Mouse (Mus musculus): ENCODE data around the gene Spem2. TPM values are rescaled to one million over a fixed set of nuclear protein-coding genes. Genes with fewer than 3 reads are reported as not detected.
"Not testable (repeated sequence)": the region's sequence is repeated elsewhere in the genome, so short reads cannot be mapped to it uniquely, and the experiment has no call there.

Spem2 gene
- polyA plus RNA-seq (2015; fragmentation: Nextera tagmentation; extraction: Ambion mirVana): 0.10 TPM in 1 of 2 replicates, not detected in the other

- Histone ChIP-seq H3K4me1 (replicated peaks) (no peaks in the 10 kb centered on the region), H3K27me3 (0 out of 2 replicates have a peak, but pooled peaks cover 3% of the 10 kb centered on the region), H3K36me3 (no peaks in the 10 kb centered on the region; the same call in 1 of the 2 replicates), H3K27ac (no peak within 1 kb of the TSS), H3K9me3 (no peaks in the 10 kb centered on the region), H3K9ac (no peak within 1 kb of the TSS), H3K4me3 (no peak within 1 kb of the TSS), H3K4me2 (no peak within 1 kb of the TSS)
- no peak for ATAC-seq (ENCODE audit: low FRiP score)
- 88% methylated on average over 2 of the region's 2 CpGs for WGBS
Measured at GRCm38 (mm10) chr11:69818365-69818764, at the start of gene Spem2. Gene Spem2, minus strand, starts transcription at chr11:69818465.

DNA sequence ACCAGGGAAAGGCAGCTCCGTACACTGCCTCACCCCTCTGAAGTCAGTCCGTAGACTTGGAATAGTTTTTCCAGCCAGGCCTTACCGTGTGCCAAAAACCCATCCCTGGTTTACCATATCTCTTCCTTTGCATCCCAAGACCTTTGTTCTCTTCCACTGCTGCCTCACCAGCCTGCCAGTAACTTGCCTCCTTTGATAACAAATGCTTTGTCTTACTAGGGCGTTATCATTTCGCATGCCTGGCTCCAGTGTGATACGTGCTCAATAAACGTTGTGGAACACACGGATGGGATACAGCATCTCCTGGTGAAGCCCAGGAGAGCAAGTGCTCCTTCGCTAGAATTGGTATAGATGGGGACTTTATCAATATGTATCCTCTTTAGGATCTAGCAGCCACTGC lies 49.1 kb upstream of the Spem2 start:
- H3K27ac ChIP-seq: no peak overlapping the region
- ATAC-seq (ENCODE audit: low FRiP score): no peak
- H3K36me3 ChIP-seq: no peaks in the 10 kb centered on the region
- no peaks in the 10 kb centered on the region; the same call in 1 of the 2 replicates for H3K27me3 ChIP-seq
- no peaks in the 10 kb centered on the region for H3K4me1 ChIP-seq (replicated peaks)
- H3K4me2 ChIP-seq: no peak overlapping the region
- 73% methylated on average over 9 of the region's 9 CpGs for WGBS
- no peak overlapping the region for H3K4me3 ChIP-seq
- H3K9me3 ChIP-seq: no peaks in the 10 kb centered on the region
- 0 out of 2 replicates have a peak overlapping the region, but pooled peaks have one; percentile 39 for H3K9ac ChIP-seq

- 79% methylated on average over 9 of the region's 9 CpGs for WGBS
Measured at GRCm38 (mm10) chr11:69865561-69865960, 47.3 kb upstream of the Spem2 start.

DNA sequence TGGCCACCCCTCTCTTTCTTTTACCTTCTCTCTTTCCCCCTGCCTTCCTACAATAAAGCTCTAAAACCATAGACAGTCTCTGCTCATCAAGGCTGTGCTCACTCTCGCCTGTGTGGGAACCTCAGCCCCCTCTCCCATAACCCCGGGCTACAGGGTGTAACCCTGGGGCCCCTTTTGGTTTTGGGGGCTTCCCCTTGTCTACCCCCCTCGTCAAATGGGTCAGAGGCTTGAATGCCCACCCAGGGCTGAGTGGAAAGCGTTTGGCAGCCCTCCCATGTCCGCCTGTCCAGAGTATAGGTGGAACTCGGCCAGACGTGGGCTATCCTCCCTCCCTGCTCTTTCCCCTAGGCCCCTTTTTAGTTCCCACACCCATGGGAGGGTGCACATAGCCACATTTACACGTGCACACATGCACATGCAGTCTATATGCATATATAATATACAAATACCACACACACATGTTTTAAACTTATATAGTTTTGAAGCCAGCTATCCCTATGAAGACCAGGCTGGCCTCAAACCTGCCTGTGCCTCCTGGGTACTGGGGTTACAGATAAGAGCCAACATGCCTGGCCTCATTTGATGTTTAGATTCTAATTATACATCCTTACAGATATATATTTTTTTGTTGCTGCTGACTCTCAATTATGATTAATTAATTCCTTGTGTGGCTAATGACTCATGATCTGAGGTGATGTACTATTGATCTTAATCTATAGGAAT lies 46.0 kb upstream of the Spem2 start:
- Histone ChIP-seq H3K9ac (no peak overlapping the region), H3K4me3 (no peak overlapping the region), H3K27me3 (peaks cover 6% of the 10 kb centered on the region), H3K27ac (no peak overlapping the region), H3K9me3 (no peaks in the 10 kb centered on the region), H3K4me2 (no peak overlapping the region), H3K36me3 (no peaks in the 10 kb centered on the region), H3K4me1 (replicated peaks) (no peaks in the 10 kb centered on the region)
- 56% methylated on average over 8 of the region's 8 CpGs for WGBS
- no peak for ATAC-seq (ENCODE audit: low FRiP score)

More at GRCm38 (mm10) chr11:69865561-69865960, 47.3 kb upstream of the Spem2 start:
- Histone ChIP-seq H3K4me3 (no peak overlapping the region), H3K27me3 (no peaks in the 10 kb centered on the region; the same call in 1 of the 2 replicates), H3K9ac (no peak overlapping the region; the same call in 1 of the 2 replicates), H3K27ac (no peak overlapping the region), H3K36me3 (no peaks in the 10 kb centered on the region), H3K9me3 (no peaks in the 10 kb centered on the region), H3K4me2 (no peak overlapping the region), H3K4me1 (replicated peaks) (no peaks in the 10 kb centered on the region)
- no peak for ATAC-seq (ENCODE audit: low FRiP score)

DNA sequence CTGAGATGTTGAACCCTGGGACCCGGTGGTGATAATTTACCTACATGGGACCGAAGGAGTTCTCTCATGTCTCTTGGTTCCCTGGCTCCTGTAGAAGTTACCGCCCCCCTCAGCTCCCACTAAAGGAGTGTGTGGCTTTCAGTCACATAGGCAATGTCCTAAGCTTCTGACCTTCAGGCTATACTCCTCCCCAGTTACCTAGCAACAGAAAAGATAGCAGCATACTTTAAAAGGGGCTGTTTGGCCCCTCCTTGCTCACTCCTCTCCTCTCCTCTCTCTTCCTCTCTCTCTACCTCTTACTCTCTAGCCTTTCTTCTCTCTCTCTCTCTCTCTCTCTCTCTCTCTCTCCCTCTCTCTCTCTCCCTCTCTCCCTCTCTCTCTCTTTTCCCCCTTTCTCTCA lies 45.5 kb upstream of the Spem2 start:
- WGBS: 83% methylated on average over 3 of the region's 3 CpGs

DNA sequence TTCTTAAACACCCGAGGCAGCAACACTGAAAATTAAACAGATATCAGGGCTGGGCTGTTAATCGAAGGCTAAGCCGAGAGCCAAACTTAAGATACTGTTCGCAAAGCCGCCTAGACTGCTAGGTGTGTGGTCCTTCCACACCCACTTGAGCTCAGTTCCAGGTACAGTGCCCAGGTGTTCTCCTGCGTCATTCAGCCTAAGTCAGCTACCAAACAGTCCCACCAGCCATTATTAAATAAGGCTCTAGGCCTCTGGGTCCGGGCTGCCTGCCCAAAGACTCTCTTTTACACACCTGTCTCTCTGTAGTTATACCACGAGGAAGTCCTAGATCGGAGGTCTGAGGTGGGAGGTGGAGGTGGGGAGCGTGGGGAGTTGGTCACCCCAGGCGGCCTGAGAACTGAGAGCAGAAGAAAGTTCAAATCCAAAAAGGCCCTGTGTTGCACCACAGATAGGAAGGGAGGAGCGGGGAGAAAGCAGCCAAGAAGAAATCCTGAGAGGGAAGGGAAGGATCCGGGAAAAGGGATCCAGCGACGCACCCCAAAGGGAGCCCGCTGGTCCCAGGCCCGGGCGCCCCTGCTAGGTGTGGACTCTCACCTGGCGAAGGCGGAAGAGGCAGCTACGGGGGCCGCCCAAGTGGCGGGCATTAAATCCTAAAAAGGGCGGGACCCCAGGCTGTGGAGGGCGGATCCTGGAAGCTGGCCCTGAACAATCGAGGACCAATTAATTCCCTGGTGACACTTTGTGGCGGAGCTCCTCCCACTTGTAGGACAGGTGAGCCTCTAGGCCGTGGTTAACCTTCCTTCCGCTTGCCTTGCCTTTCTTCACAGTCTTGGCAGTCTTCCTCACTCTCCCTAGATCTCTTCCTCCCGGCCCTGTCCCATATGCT lies 40.1 kb upstream of the Spem2 start, which contains the start of gene Tnk1:
Gene Tnk1, minus strand, starts transcription at position 618 of the 886 bp plus-strand sequence.
- Histone ChIP-seq H3K27me3 (peaks cover 35% of the 10 kb centered on the region), H3K9ac (no peak within 1 kb of the TSS), H3K4me3 (no peak within 1 kb of the TSS), H3K27ac (no peak within 1 kb of the TSS), H3K4me2 (no peak within 1 kb of the TSS), H3K9me3 (no peaks in the 10 kb centered on the region), H3K4me1 (replicated peaks) (peaks cover 6% of the 10 kb centered on the region; the same call in 1 of the 2 replicates), H3K36me3 (no peaks in the 10 kb centered on the region)
- no peak for ATAC-seq (ENCODE audit: low FRiP score)
- 23% methylated on average over 30 of the region's 30 CpGs for WGBS

More for the DNA sequence above, 45.5 kb upstream of the Spem2 start:
- not testable (repeated sequence) for H3K4me1 ChIP-seq (replicated peaks); H3K4me2 ChIP-seq; ATAC-seq (ENCODE audit: low FRiP score); H3K9me3 ChIP-seq; H3K27ac ChIP-seq; H3K36me3 ChIP-seq; H3K9ac ChIP-seq; H3K4me3 ChIP-seq
- peaks cover 12% of the 10 kb centered on the region for H3K27me3 ChIP-seq

- Histone ChIP-seq H3K27ac (no peak overlapping the region), H3K9ac (no peak overlapping the region), H3K27me3 (peaks cover 35% of the 10 kb centered on the region), H3K4me1 (replicated peaks) (peaks cover 7% of the 10 kb centered on the region), H3K4me3 (no peak overlapping the region), H3K9me3 (no peaks in the 10 kb centered on the region), H3K36me3 (peaks cover 25% of the 10 kb centered on the region), H3K4me2 (no peak overlapping the region)
- ATAC-seq (ENCODE audit: low FRiP score): no peak
- WGBS: 17% methylated on average over 16 of the region's 16 CpGs
Measured at GRCm38 (mm10) chr11:69855347-69855746, 37.1 kb upstream of the Spem2 start.

DNA sequence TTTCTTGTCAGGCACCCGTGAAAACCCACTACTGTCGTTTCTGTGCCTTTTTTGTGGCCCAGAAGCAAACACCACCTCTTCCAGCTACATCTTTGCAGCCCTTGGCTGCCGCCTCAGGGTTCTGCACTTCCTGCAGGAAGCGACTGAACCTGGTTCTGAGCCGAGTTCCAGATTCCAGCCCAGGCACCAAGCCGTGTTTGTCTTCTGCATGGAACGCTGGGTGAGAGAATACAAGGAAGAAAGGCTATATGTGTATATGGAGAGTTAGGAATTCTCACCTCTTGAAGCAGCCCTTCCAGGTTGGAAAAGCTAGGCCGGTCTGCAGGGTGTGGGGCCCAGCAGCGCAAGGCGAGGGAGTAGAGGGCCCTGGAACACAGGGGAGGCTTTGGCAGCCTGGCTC lies 36.4 kb upstream of the Spem2 start:
- no peak overlapping the region; the same call in 1 of the 2 replicates for H3K27ac ChIP-seq
- peaks cover 32% of the 10 kb centered on the region for H3K36me3 ChIP-seq
- H3K4me1 ChIP-seq (replicated peaks): peaks cover 14% of the 10 kb centered on the region
- 88% methylated on average over 10 of the region's 10 CpGs for WGBS
- no peak overlapping the region for H3K4me2 ChIP-seq
- no peak for ATAC-seq (ENCODE audit: low FRiP score)
- H3K27me3 ChIP-seq: peaks cover 32% of the 10 kb centered on the region
- H3K9me3 ChIP-seq: no peaks in the 10 kb centered on the region
- no peak overlapping the region for H3K9ac ChIP-seq
- no peak overlapping the region for H3K4me3 ChIP-seq

DNA sequence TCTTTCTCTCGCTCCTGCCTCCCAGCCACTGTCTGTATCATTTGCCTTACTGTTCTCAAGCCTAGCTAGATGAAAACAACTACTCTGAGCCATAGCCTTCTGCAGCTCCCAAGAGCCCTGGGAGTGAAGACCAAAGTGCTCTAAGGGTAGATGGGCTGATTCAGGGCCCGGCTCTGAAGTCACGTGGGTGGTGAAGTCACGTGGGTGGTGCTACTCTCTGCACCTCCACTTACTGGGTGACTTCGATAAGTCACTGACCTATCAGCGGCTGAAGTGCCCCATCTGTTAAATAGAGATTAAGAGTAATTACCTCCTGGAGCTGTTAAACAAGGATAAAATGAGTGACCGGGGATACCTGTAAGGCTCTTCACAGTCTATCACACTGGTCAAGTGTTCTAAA lies 35.7 kb upstream of the Spem2 start:
- H3K27ac ChIP-seq: no peak overlapping the region
- H3K4me3 ChIP-seq: no peak overlapping the region
- H3K9me3 ChIP-seq: no peaks in the 10 kb centered on the region

DNA sequence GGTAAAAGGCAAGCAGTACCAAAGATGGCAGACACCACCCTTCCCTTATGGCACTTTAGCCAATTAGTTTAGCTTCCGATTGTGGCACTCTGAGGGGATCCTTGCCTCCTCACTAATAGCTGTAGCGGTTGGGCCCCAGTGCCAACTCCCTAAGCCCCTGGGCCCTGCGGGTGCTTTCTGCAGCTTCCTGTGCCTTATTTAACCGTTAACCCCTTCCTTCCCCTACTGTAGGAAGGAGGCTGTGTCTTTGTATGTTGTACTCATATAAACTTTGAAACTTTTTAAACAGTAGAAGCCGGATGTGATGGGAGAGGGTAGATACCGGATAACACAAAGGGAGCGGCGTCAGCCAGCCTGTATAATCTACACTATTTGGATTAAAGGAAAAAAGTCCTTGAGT lies 32.5 kb upstream of the Spem2 start:
- no peak overlapping the region for H3K4me2 ChIP-seq
- H3K9ac ChIP-seq: no peak overlapping the region
- no peaks in the 10 kb centered on the region for H3K9me3 ChIP-seq
- peaks cover 49% of the 10 kb centered on the region for H3K36me3 ChIP-seq
- no peaks in the 10 kb centered on the region for H3K27me3 ChIP-seq
- peaks cover 43% of the 10 kb centered on the region for H3K4me1 ChIP-seq (replicated peaks)
- H3K27ac ChIP-seq: no peak overlapping the region
- no peak overlapping the region for H3K4me3 ChIP-seq
- WGBS: 79% methylated on average over 8 of the region's 8 CpGs
- no peak for ATAC-seq (ENCODE audit: low FRiP score)

More for the DNA sequence above, 35.7 kb upstream of the Spem2 start:
- no peak for ATAC-seq (ENCODE audit: low FRiP score)
- no peak overlapping the region for H3K9ac ChIP-seq
- WGBS: 78% methylated on average over 7 of the region's 7 CpGs
- peaks cover 39% of the 10 kb centered on the region for H3K36me3 ChIP-seq
- H3K4me1 ChIP-seq (replicated peaks): peaks cover 18% of the 10 kb centered on the region
- H3K27me3 ChIP-seq: peaks cover 26% of the 10 kb centered on the region
- no peak overlapping the region for H3K4me2 ChIP-seq

GRCm38 (mm10) chr11:69849884-69850283 lies 31.6 kb upstream of the Spem2 start:
- no peak overlapping the region for H3K27ac ChIP-seq
- H3K4me3 ChIP-seq: no peak overlapping the region
- no peaks in the 10 kb centered on the region for H3K9me3 ChIP-seq
- no peak for ATAC-seq (ENCODE audit: low FRiP score)
- no peak overlapping the region for H3K4me2 ChIP-seq
- no peak overlapping the region for H3K9ac ChIP-seq
- no peaks in the 10 kb centered on the region for H3K27me3 ChIP-seq
- WGBS: 95% methylated on average over 15 of the region's 15 CpGs
- peaks cover 49% of the 10 kb centered on the region for H3K36me3 ChIP-seq
- peaks cover 45% of the 10 kb centered on the region for H3K4me1 ChIP-seq (replicated peaks)

DNA sequence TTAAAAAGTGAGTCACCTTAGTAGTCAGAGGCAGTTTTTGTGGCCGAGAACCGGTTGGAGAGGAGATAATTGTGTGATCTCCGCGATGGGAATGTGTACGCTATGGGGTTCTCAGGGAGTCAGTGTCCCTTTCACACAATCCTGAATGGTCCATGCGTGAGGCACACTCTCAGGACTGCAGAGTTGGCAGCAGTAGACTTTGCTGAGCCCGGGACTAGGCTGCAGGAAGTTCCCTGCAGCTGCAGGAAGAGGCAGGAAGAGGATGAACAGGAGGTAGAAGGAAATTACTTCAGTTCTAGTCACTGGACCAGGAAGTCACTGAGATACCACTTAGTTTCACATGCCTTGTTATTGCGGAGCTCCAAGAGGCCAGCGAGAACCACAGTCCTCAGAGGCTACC lies 30.9 kb upstream of the Spem2 start:
- Histone ChIP-seq H3K9ac (no peak overlapping the region), H3K4me3 (no peak overlapping the region), H3K4me1 (replicated peaks) (peaks cover 45% of the 10 kb centered on the region), H3K27me3 (no peaks in the 10 kb centered on the region), H3K27ac (no peak overlapping the region; the same call in 1 of the 2 replicates), H3K9me3 (no peaks in the 10 kb centered on the region), H3K36me3 (peaks cover 49% of the 10 kb centered on the region), H3K4me2 (no peak overlapping the region)
- ATAC-seq (ENCODE audit: low FRiP score): no peak
- WGBS: 91% methylated on average over 9 of the region's 9 CpGs

Measured in hindbrain, embryonic 13.5 days (tissue).